Mouse (Mus musculus) limb, embryonic 11.5 days (tissue): ENCODE data around the gene Mtfp1. TPM values are rescaled to one million over a fixed set of nuclear protein-coding genes. Genes with fewer than 3 reads are reported as not detected.
"Not testable (repeated sequence)": the region's sequence is repeated elsewhere in the genome, so short reads cannot be mapped to it uniquely, and the experiment has no call there.

Experiments
- ATAC-seq: fragments of 200-750 bp; cut with Nextera tagmentation; 2 replicates; pipeline ENCODE4 v1.8.0; 2017; ENCODE audit warnings: low read depth; ENCODE audit not compliant: insufficient number of reproducible peaks, low FRiP score, low TSS enrichment
- DNase-seq: peaks from one replicate; pipeline ENCODE4 v3.0.0-alpha.2; 2015; ENCODE audit warnings: low spot score
- H3K27ac ChIP-seq: fragments of 300-500 bp; sonication (generic); replicated peaks from 2 replicates; pipeline ENCODE4 v1.5.1; 2014; ENCODE audit warnings: low read depth, mild to moderate bottlenecking, low read length
- H3K27me3 ChIP-seq: fragments of 300-500 bp; sonication (generic); 2 replicates; pipeline ENCODE4 v1.6.1; 2014; ENCODE audit warnings: mild to moderate bottlenecking, low read length, mixed read lengths; ENCODE audit not compliant: control insufficient read depth, insufficient read depth
- H3K36me3 ChIP-seq: fragments of 300-500 bp; sonication (generic); 2 replicates; pipeline ENCODE4 v1.6.1; 2014; ENCODE audit warnings: mild to moderate bottlenecking, low read length, moderate library complexity, mixed read lengths; ENCODE audit not compliant: control insufficient read depth, insufficient read depth
- H3K4me1 ChIP-seq: fragments of 300-500 bp; sonication (generic); 2 replicates; pipeline ENCODE4 v1.6.1; 2014; ENCODE audit warnings: low read length, mixed read lengths; ENCODE audit not compliant: control insufficient read depth, insufficient read depth
- H3K4me2 ChIP-seq: fragments of 300-500 bp; sonication (generic); 2 replicates; pipeline ENCODE4 v1.6.1; 2014; ENCODE audit warnings: low read depth, mild to moderate bottlenecking, moderate library complexity; ENCODE audit not compliant: severe bottlenecking
- H3K4me3 ChIP-seq: fragments of 300-500 bp; sonication (generic); 2 replicates; pipeline ENCODE4 v1.5.1; 2014; ENCODE audit warnings: low read depth, low read length
- H3K9ac ChIP-seq: fragments of 300-500 bp; sonication (generic); 2 replicates; pipeline ENCODE4 v1.6.1; 2014; ENCODE audit warnings: mild to moderate bottlenecking, low read length
- H3K9me3 ChIP-seq: fragments of 300-500 bp; sonication (generic); 2 replicates; pipeline ENCODE4 v1.6.1; 2016; ENCODE audit warnings: low read length; ENCODE audit not compliant: control insufficient read depth
- WGBS: fragments of 180-500 bp; shearing (Covaris S2); extraction: QIAGEN DNeasy Blood & Tissue Kit; methylation state at CpG from one replicate; pipeline ENCODE4 v1.1.7; 2014; 5-methylcytosine and 5-hydroxymethylcytosine counted together
- polyA plus RNA-seq: library from polyadenylated mRNA; unstranded; fragments of >200 nt; fragmentation: Nextera tagmentation; extraction: Ambion mirVana; gene quantifications from 2 replicates; pipeline ENCODE4 v1.2.1, GENCODE M21; 2014

Mtfp1 gene
- polyA plus RNA-seq, 1 experiment from 2014 or later, result 10.9 TPM

- H3K4me2 ChIP-seq, result no peak overlapping the region
- DNase-seq, result no peak
- WGBS, result 57% methylated on average over 3 of the region's 3 CpGs
These were observed 38.2 kb upstream of the Mtfp1 start for GRCm38 (mm10) chr11:4133450-4133849.

GRCm38 (mm10) chr11:4128461-4128860 is 33.2 kb upstream of the Mtfp1 start:
- not testable (repeated sequence) for H3K27me3 ChIP-seq, H3K27ac ChIP-seq, H3K4me2 ChIP-seq, H3K9me3 ChIP-seq, ATAC-seq, H3K4me1 ChIP-seq, H3K9ac ChIP-seq, H3K36me3 ChIP-seq, H3K4me3 ChIP-seq, DNase-seq
- WGBS, result 91% methylated on average over 4 of the region's 4 CpGs

More at GRCm38 (mm10) chr11:4133450-4133849, 38.2 kb upstream of the Mtfp1 start:
- Histone ChIP-seq H3K9ac (no peak overlapping the region), H3K4me1 (peaks cover 5% of the 10 kb centered on the region; the same call in 1 of the 2 replicates), H3K36me3 (no peaks in the 10 kb centered on the region), H3K27ac (no peak overlapping the region), H3K4me3 (no peak overlapping the region), H3K27me3 (no peaks in the 10 kb centered on the region), H3K9me3 (no peaks in the 10 kb centered on the region; the same call in 1 of the 2 replicates)
- ATAC-seq, result no peak

- Histone ChIP-seq H3K27ac (no peak overlapping the region), H3K4me1 (no peaks in the 10 kb centered on the region), H3K4me3 (no peak overlapping the region), H3K9me3 (no peaks in the 10 kb centered on the region), H3K9ac (no peak overlapping the region), H3K4me2 (no peak overlapping the region), H3K27me3 (no peaks in the 10 kb centered on the region), H3K36me3 (no peaks in the 10 kb centered on the region)
- DNase-seq, result no peak
- WGBS, result 98% methylated on average over 1 of the region's 1 CpGs
- ATAC-seq, result no peak
These were observed 31.8 kb upstream of the Mtfp1 start for GRCm38 (mm10) chr11:4127059-4127458.

GRCm38 (mm10) chr11:4123922-4124321 is 28.7 kb upstream of the Mtfp1 start:
- no peak for ATAC-seq
- Histone ChIP-seq H3K4me1 (no peaks in the 10 kb centered on the region), H3K9me3 (no peaks in the 10 kb centered on the region), H3K9ac (no peak overlapping the region), H3K4me2 (no peak overlapping the region), H3K27me3 (no peaks in the 10 kb centered on the region), H3K4me3 (no peak overlapping the region), H3K36me3 (no peaks in the 10 kb centered on the region), H3K27ac (no peak overlapping the region)
- 60% methylated on average over 5 of the region's 5 CpGs for whole genome bisulfite sequencing
- peak; percentile 46 for DNase-seq

- Histone ChIP-seq H3K36me3 (no peaks in the 10 kb centered on the region), H3K27ac (no peak within 1 kb of the TSS), H3K9ac (no peak within 1 kb of the TSS), H3K4me3 (no peak within 1 kb of the TSS), H3K9me3 (no peaks in the 10 kb centered on the region), H3K4me1 (no peaks in the 10 kb centered on the region), H3K4me2 (no peak within 1 kb of the TSS), H3K27me3 (0 out of 2 replicates have a peak, but pooled peaks cover 2% of the 10 kb centered on the region)
- ATAC-seq, result no peak
- 83% methylated on average over 10 of the region's 10 CpGs for WGBS
- DNase-seq, result no peak
These were observed 27.7 kb upstream of the Mtfp1 start, which contains the start of gene Sec14l2 for GRCm38 (mm10) chr11:4122742-4123579. TSS of gene Sec14l2 (minus strand) at chr11:4123415.

- DNase-seq, result no peak
- Histone ChIP-seq H3K9ac (no peak overlapping the region), H3K4me1 (no peaks in the 10 kb centered on the region), H3K4me3 (no peak overlapping the region), H3K36me3 (no peaks in the 10 kb centered on the region), H3K4me2 (no peak overlapping the region), H3K27ac (no peak overlapping the region), H3K9me3 (no peaks in the 10 kb centered on the region), H3K27me3 (0 out of 2 replicates have a peak, but pooled peaks cover 4% of the 10 kb centered on the region)
- 84% methylated on average over 5 of the region's 5 CpGs for WGBS
- no peak for ATAC-seq
These were observed 27.0 kb upstream of the Mtfp1 start for GRCm38 (mm10) chr11:4122226-4122625.

- no peak for ATAC-seq
- Histone ChIP-seq H3K27me3 (0 out of 2 replicates have a peak, but pooled peaks cover 4% of the 10 kb centered on the region), H3K9ac (no peak overlapping the region), H3K4me1 (no peaks in the 10 kb centered on the region), H3K4me3 (no peak overlapping the region), H3K36me3 (no peaks in the 10 kb centered on the region), H3K9me3 (no peaks in the 10 kb centered on the region), H3K27ac (no peak overlapping the region), H3K4me2 (no peak overlapping the region)
- DNase-seq, result no peak
- 75% methylated on average over 3 of the region's 3 CpGs for WGBS
These were observed 26.4 kb upstream of the Mtfp1 start for GRCm38 (mm10) chr11:4121691-4122090.

- Histone ChIP-seq H3K4me2 (no peak overlapping the region), H3K27me3 (0 out of 2 replicates have a peak, but pooled peaks cover 4% of the 10 kb centered on the region), H3K36me3 (no peaks in the 10 kb centered on the region), H3K4me3 (no peak overlapping the region), H3K9me3 (no peaks in the 10 kb centered on the region), H3K27ac (no peak overlapping the region), H3K4me1 (no peaks in the 10 kb centered on the region), H3K9ac (no peak overlapping the region)
- 81% methylated on average over 5 of the region's 5 CpGs for WGBS
- ATAC-seq, result no peak
- no peak for DNase-seq
These were observed 24.4 kb upstream of the Mtfp1 start for GRCm38 (mm10) chr11:4119635-4120034.
